Mouse (Mus musculus) G1E (cell line): ENCODE data around the gene Cnksr1. TPM values are rescaled to one million over a fixed set of nuclear protein-coding genes. Genes with fewer than 3 reads are reported as not detected.

Experiments
- ATAC-seq: 2 replicates; pipeline ENCODE4 v1.8.0; 2016; ENCODE audit warnings: mild to moderate bottlenecking; ENCODE audit not compliant: insufficient number of reproducible peaks, poor library complexity, low FRiP score, severe bottlenecking; ENCODE audit errors: extremely low read depth
- DNase-seq: peaks from one replicate; pipeline ENCODE4 v3.0.0; 2012; ENCODE audit warnings: low spot score
- H3K27me3 ChIP-seq: 2 replicates; pipeline ENCODE4 v1.6.1; 2012; ENCODE audit warnings: mild to moderate bottlenecking, low read length, inconsistent platforms; ENCODE audit not compliant: insufficient read depth
- H3K36me3 ChIP-seq: replicated peaks from 2 replicates; pipeline ENCODE3; 2012; ENCODE audit warnings: mild to moderate bottlenecking, inconsistent platforms
- H3K4me1 ChIP-seq: 2 replicates; pipeline ENCODE4 v1.6.1; 2012; ENCODE audit warnings: low read depth, low read length, inconsistent platforms, mixed read lengths; ENCODE audit not compliant: insufficient read depth
- H3K4me3 ChIP-seq: 2 replicates; pipeline ENCODE4 v1.5.1; 2012; ENCODE audit warnings: low read depth, mild to moderate bottlenecking, inconsistent platforms, low read length, moderate library complexity, mixed read lengths
- H3K9me3 ChIP-seq: replicated peaks from 2 replicates; pipeline ENCODE4 v1.6.1; 2012; ENCODE audit warnings: inconsistent platforms
- CTCF ChIP-seq: IDR thresholded peaks from 2 replicates; pipeline ENCODE4 v1.5.1; 2012; ENCODE audit warnings: low read depth, low read length, inconsistent platforms, mixed read lengths
- GATA1 ChIP-seq: IDR thresholded peaks from 2 replicates; pipeline ENCODE4 v1.6.1; 2012; ENCODE audit warnings: borderline replicate concordance, low read length, inconsistent platforms, mixed read lengths
- GATA2 ChIP-seq: IDR thresholded peaks from 2 replicates; pipeline ENCODE4 v1.6.1; 2012; ENCODE audit warnings: low read depth, low read length, inconsistent platforms, borderline replicate concordance
- POLR2AphosphoS5 ChIP-seq: IDR thresholded peaks from 2 replicates; pipeline ENCODE4 v1.6.1; 2012; ENCODE audit warnings: low read depth, low read length, inconsistent platforms; ENCODE audit not compliant: insufficient replicate concordance
- TAL1 ChIP-seq: conservative IDR thresholded peaks from 2 replicates; pipeline ENCODE4 v1.6.1; 2012; ENCODE audit warnings: low read depth, low read length, inconsistent platforms, mixed read lengths
- polyA plus RNA-seq: library from polyadenylated mRNA; stranded (reverse); fragments of >175 nt; gene quantifications from 2 replicates; pipeline ENCODE4 v1.2.3, GENCODE M21; 2012
- total RNA-seq, 2 experiments: library from RNA; stranded (forward) in 1 of 2; stranded (reverse) in 1 of 2; fragments of 200-1000 nt in 1 of 2; fragments of >200 nt in 1 of 2; fragmentation: Nextera tagmentation in 1 of 2; gene quantifications; 2 replicates each; pipeline ENCODE4 v1.2.3; 2014 to 2017

Cnksr1 gene
- total and polyA plus RNA-seq, 3 experiments, result 0.44 TPM; not detected in 2

DNA sequence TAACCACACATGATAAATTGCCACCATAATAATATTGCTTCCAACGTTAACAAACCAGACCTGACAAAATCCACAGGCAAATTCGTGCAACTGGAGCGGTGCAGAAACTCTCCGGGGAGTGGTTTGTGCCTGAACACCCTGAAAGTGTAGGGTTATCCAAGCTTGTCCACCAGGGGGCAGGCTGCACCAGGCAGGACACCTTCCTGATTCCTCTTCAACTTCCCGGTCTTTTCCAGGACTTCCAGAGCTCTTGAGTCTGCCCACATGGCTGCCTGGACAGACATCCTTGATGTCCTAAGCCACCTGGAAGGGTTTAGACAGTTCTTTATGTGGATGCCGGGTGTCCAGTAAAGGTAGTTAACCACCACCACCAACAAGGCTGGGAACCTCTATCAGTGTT lies 25.0 kb upstream of the Cnksr1 start:
- no peak for ATAC-seq

DNA sequence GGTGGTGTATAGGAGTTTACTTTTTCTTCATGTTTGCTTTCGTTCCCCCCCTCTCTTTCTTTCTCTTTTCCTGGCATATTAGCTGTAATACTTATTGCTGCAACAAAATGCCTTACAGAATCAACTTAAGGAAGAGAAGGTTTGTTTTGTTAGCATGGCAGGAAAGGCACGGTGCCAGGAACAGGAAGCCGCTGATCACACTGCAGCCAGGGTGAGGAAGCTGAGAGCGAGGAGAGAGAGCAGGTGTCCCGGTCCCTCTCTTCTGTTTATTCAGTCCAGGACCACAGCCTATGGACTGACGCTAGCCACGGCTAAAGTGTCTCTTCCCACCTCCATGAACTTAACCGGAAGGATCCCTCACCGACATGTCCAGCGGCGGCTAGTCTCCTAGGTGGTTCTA lies 20.2 kb upstream of the Cnksr1 start:
- no peak for ATAC-seq
- Histone ChIP-seq H3K9me3 (0 out of 2 replicates have a peak, but pooled peaks cover 3% of the 10 kb centered on the region), H3K4me3 (no peak overlapping the region), H3K27me3 (peaks cover 61% of the 10 kb centered on the region), H3K36me3 (no peaks in the 10 kb centered on the region), H3K4me1 (peaks cover 2% of the 10 kb centered on the region; the same call in 1 of the 2 replicates)
- no peak for TF ChIP-seq GATA2
- no peak for TF ChIP-seq GATA1
- TF ChIP-seq TAL1, result no peak
- TF ChIP-seq CTCF, result no peak
- TF ChIP-seq POLR2AphosphoS5, result no peak
- DNase-seq, result no peak

More for the DNA sequence above, 25.0 kb upstream of the Cnksr1 start:
- no peak overlapping the region for H3K4me3 ChIP-seq
- DNase-seq, result no peak
- no peaks in the 10 kb centered on the region for H3K4me1 ChIP-seq
- no peaks in the 10 kb centered on the region for H3K36me3 ChIP-seq
- TF ChIP-seq CTCF (peak; percentile 76), POLR2AphosphoS5 (no peak), GATA2 (no peak), TAL1 (no peak)
- H3K27me3 ChIP-seq, result peaks cover 31% of the 10 kb centered on the region
- H3K9me3 ChIP-seq, result peaks cover 8% of the 10 kb centered on the region

- ATAC-seq (no peak), DNase-seq (no peak)
- Histone ChIP-seq H3K9me3 (0 out of 2 replicates have a peak, but pooled peaks cover 3% of the 10 kb centered on the region), H3K36me3 (no peaks in the 10 kb centered on the region), H3K4me1 (peaks cover 2% of the 10 kb centered on the region; the same call in 1 of the 2 replicates), H3K27me3 (peaks cover 69% of the 10 kb centered on the region), H3K4me3 (no peak overlapping the region)
- TF ChIP-seq CTCF (no peak), GATA1 (no peak), GATA2 (no peak), POLR2AphosphoS5 (no peak), TAL1 (no peak)
Measured at GRCm38 (mm10) chr4:134257198-134258009, 19.2 kb upstream of the Cnksr1 start.

- Histone ChIP-seq H3K36me3 (no peaks in the 10 kb centered on the region), H3K27me3 (peaks cover 69% of the 10 kb centered on the region), H3K4me3 (no peak overlapping the region), H3K4me1 (peaks cover 8% of the 10 kb centered on the region), H3K9me3 (peaks cover 4% of the 10 kb centered on the region; the same call in 1 of the 2 replicates)
- no peak for TF ChIP-seq GATA1
- TF ChIP-seq GATA2, result no peak
- TF ChIP-seq CTCF, result no peak
- TF ChIP-seq POLR2AphosphoS5, result no peak
- no peak for TF ChIP-seq TAL1
- no peak for ATAC-seq
- no peak for DNase-seq
Measured at GRCm38 (mm10) chr4:134256407-134257197, 18.4 kb upstream of the Cnksr1 start.

- no peak for ATAC-seq
- no peaks in the 10 kb centered on the region for H3K36me3 ChIP-seq
- no peak for TF ChIP-seq TAL1
- H3K4me1 ChIP-seq, result peaks cover 15% of the 10 kb centered on the region
- H3K27me3 ChIP-seq, result peaks cover 73% of the 10 kb centered on the region
- H3K4me3 ChIP-seq, result no peak overlapping the region
- DNase-seq, result no peak
- peaks cover 12% of the 10 kb centered on the region for H3K9me3 ChIP-seq
Measured at GRCm38 (mm10) chr4:134255854-134256253, 17.7 kb upstream of the Cnksr1 start.

DNA sequence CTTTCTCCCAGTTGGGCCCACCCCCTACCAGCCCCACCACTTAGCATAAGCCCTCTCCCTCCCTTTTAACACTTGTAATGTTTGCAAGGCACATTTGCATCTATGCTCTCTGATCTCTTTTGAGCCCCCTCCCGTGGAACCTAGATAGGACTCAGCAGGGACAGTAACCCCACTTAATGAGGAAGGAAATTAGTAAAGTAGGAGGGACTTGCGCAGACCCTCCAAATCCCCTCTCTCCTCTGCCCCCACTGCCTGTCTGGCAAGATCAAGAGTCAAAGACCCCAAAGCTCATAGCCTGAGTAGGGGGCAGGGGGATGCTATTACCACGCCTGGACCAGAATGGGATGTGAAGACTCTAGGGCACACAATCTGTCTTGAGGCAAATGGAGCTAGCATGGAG lies 16.6 kb upstream of the Cnksr1 start:
- Histone ChIP-seq H3K4me1 (peaks cover 17% of the 10 kb centered on the region), H3K4me3 (no peak overlapping the region), H3K36me3 (no peaks in the 10 kb centered on the region), H3K9me3 (peaks cover 13% of the 10 kb centered on the region), H3K27me3 (peaks cover 81% of the 10 kb centered on the region)
- no peak for ATAC-seq
- no peak for TF ChIP-seq CTCF
- TF ChIP-seq GATA2, result no peak
- TF ChIP-seq TAL1, result no peak
- TF ChIP-seq POLR2AphosphoS5, result no peak
- no peak for TF ChIP-seq GATA1
- DNase-seq, result no peak
